In genomic region chr11:110257911-110258310, GRCm38 (mm10) we compare ENCODE assay signal across 17 mouse cellular contexts.
"Had no signal": no experiment of that assay in that cellular context is flagged by ENCODE, and none has a peak within 500 bp of the region (broad histone marks: within the 10 kb centered on the region; RNA-seq: fewer than 3 reads in every experiment).

No protein-coding gene starts in this region.

- H3K27me3 ChIP-seq: lung, embryonic 15.5 days; megakaryocyte, embryonic 14.5 days; midbrain, embryonic 13.5 days; midbrain, embryonic 15.5 days; neural tube, embryonic 12.5 days; stomach, embryonic 15.5 days had no signal

- ATAC-seq: lung, postnatal 0 days; midbrain, embryonic 13.5 days; midbrain, embryonic 15.5 days had no signal

- H3K4me2 ChIP-seq: lung, embryonic 15.5 days; midbrain, embryonic 11.5 days; midbrain, embryonic 13.5 days; midbrain, embryonic 15.5 days; neural tube, embryonic 12.5 days; stomach, embryonic 15.5 days had no signal

- H3K27ac ChIP-seq: lung, embryonic 15.5 days; macrophage; midbrain, embryonic 13.5 days; midbrain, embryonic 15.5 days; neural tube, embryonic 12.5 days; stomach, embryonic 15.5 days; stomach, postnatal 0 days had no signal

- DNase-seq: lung, adult 2 months; lung, postnatal 14 days; lung, postnatal 36 days; right cerebral cortex, postnatal 14 days; thymus, adult 2 months; thymus, postnatal 25 days; thymus, postnatal 4 days had no signal

- H3K36me3 ChIP-seq: lung, embryonic 15.5 days; midbrain, embryonic 13.5 days; midbrain, embryonic 15.5 days; neural tube, embryonic 12.5 days; stomach, embryonic 15.5 days had no signal

- H3K9ac ChIP-seq: lung, embryonic 15.5 days; midbrain, embryonic 13.5 days; midbrain, embryonic 15.5 days; neural tube, embryonic 12.5 days; stomach, embryonic 15.5 days had no signal

- H3K9me3 ChIP-seq: lung, embryonic 15.5 days; midbrain, embryonic 13.5 days; midbrain, embryonic 15.5 days; neural tube, embryonic 12.5 days; stomach, embryonic 15.5 days had no signal

- H3K4me3 ChIP-seq: lung, embryonic 15.5 days; megakaryocyte, embryonic 14.5 days; midbrain, embryonic 13.5 days; midbrain, embryonic 15.5 days; neural tube, embryonic 12.5 days; stomach, embryonic 15.5 days had no signal

- H3K4me1 ChIP-seq: lung, embryonic 15.5 days; midbrain, embryonic 13.5 days; midbrain, embryonic 15.5 days; neural tube, embryonic 12.5 days; stomach, embryonic 15.5 days had no signal
